Mouse (Mus musculus) ES-CJ7 (cell line): ENCODE data around the gene Wdr34.
"Not testable (repeated sequence)": the region's sequence is repeated elsewhere in the genome, so short reads cannot be mapped to it uniquely, and the experiment has no call there.

Experiments
- DNase-seq: peaks from one replicate; pipeline ENCODE4 v3.0.0; 2011; ENCODE audit warnings: low read depth, low spot score

Gene Wdr34

DNA sequence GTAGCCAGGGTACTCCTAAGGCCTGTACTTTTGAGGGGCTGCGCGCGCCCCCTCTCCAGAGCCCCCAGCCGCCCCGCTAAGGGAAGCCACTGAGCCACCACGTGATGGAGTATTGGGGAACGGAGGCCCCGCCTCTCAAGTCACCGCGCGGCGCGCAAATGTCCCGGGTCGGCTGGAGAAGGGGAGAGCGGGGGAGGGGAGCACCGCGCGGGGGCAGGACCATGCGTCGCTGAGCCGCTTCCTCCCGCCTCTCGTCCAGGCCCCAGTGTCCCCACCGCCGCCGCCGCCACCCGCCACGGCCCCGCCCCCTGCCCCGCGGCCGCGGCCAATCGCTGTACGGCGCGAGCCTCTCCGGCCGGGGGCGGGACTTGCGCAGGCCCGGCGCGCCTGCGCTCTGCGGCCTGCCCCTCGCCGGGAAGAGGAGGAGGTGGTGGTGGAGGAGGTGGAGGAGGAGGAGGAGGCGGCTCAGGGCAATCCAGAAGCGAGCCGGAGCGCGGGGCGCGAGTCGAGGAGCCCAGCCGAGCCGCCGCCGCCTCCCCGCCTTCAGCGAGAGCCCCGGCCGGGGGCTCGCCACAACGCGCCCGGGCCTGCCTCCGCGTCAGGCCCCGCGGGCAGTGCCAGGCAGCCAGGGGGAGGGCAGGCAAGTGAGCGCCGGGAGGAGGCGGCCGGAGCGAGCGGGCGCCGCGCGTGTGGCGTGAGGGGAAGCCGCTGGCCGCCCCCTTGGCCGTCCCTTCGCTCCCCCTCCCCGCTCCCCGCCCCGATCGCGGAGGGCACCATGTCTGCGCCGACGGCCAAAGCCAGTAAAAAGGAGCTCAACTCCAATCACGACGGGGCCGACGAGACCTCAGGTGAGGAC is 17.6 kb upstream of the Wdr34 start:
- DNase-seq: peak; percentile 94

DNA sequence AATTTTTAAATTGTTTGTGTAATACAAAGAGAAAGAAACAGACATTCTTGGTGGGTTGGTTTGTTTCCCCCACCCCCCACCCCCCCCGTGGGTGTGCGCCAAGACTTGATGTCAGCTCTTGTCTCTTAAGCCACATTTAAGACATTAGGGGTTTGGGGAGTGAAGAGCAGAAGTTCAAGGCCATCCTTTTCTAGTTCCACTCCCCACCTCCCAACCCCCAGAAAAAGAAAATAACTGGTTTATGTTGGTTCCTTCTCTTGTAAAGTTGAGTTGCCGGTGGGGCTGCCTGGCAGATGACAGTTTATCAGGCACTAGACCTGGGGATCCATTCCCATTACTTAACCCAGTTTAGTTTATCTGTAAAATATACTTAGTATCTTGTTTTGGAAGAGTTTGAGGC is 15.6 kb upstream of the Wdr34 start:
- DNase-seq: no peak

GRCm38 (mm10) chr2:30063791-30064190 is 15.1 kb upstream of the Wdr34 start:
- no peak for DNase-seq

DNA sequence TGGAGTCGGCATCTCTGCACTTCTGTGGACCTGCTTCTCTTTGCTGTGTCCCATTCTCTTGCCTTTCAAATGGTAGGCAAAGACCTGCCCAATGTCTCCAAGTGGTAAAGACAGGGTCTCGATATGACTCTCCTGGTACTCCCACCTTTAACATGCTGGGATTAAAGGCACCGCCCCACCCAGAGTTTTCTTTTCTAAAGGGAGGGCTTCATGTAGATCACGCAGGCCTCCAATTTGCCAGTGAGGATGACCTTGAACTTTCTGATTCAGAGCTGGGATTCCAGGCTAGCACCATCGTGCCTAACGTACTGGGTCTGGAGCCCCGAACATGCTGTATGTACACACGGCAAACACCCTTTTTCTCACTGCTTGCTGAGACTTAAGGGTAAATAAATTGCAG is 14.6 kb upstream of the Wdr34 start:
- DNase-seq: peak; percentile 68

DNA sequence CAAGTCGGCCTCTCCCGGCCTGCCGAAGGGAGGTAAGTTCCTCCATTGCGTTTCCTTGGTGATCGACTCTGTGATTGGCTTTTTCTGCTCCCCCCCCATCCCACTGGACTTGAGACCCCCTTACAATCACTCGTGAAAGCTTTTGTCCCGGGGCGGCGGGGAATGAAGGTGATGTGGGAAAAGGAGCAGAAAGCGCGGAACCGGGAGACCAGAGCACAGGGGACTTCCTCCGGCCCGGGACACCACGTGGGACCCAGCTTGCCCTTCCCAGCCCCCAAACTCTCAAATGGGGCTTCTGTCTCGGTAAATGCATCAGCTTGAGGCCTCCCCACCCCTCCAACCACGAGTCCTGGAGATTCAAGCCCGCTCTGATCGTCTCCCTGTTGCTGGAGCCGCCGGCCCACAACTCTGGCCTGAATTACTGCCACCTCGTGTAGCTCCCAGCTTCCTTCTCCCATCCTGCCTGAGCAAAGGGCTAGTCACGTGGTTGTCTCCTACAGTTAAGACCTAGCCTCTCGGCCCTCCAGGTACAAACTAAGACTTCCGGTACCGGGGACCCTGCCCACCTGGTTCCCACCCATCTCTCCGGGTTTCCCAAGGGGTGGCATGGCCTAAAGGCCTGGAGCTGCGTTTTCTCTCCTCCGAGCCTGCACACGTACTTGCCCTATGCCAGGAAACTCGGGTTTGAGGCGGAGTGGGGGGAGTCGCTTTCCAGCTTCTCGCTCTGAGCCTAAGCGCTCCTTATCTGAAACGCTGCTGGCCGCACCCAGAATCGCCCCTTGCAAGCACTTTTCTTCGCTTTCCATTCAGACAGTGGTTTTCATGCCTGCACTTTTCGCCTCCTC is 13.8 kb upstream of the Wdr34 start:
- peak; percentile 87 for DNase-seq

- peak; percentile 99 for DNase-seq
These were observed 12.8 kb upstream of the Wdr34 start for GRCm38 (mm10) chr2:30061215-30062166.

- peak; percentile 91 for DNase-seq
These were observed 9.7 kb upstream of the Wdr34 start for GRCm38 (mm10) chr2:30058418-30058817.

DNA sequence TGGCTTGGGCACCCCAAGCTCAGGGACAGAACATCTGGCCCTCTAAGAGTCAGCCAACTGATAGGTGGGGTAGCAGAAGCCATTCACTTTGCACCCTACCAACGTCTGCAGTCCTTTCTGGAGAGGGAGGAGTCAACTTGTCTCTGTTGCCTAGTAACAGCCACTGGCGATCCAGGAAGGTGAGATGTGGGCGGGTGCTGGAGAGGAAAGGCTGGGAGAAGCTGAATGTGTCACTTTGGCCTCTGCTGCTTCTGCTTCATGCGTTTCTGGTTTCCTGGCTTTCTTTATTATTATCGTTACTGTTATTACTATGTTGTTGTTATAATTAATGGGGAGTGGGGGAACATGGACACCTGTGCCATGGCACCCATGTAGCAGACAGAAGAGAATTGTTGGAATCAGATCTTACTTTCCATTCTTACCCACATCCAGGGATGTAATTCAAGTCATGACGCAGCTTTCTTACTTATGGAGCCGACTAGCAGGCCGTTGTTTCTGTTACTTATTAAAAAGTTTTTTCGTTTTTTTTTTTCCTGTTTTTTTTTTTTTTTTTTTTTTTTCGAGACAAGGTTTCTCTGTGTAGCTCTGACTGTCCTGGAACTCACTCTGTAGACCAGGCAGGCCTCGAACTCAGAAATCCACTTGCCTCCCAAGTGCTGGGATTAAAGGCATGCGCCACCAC is 8.7 kb upstream of the Wdr34 start, which contains the start of gene Set:
Gene Set, plus strand, starts transcription at position 156 of the 682 bp plus-strand sequence.
- peak; percentile 93 for DNase-seq

DNA sequence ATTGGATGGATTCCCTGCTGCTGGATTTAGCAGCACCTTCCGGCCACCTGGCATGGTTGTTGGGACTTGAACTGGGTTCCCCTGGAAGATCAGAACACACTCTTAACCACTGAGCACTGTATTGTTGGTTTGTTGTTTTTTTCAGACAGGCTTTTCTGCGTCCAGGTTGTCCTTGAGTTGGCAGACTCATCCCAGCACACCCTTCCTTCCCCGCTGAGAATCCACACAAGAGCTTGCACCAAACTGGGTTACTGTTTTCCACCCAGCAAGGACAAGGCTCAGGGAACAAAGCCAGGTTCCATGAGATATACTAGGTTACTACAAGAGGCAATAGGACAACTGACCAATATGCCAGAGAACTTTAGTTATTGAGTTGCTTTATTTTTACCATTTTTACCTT is 8.1 kb upstream of the Wdr34 start:
- DNase-seq: no peak

DNA sequence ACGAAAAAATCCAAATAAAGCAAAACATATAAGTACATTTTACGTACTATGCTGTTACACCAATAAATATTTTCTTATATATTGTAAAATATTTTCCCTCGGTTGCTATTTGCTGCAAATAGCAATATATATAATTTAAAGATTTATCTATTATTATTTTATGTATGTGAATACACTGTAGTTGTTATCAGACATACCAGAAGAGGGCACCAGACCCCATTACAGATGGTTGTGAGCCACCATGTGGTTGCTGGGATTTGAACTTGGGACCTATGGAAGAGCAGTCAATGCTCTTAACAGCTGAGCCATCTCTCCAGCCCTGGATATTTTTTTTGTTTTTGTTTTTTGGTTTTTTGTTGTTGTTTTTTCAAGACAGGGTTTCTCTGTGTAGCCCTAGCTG is 6.6 kb upstream of the Wdr34 start:
- DNase-seq: not testable (repeated sequence)

GRCm38 (mm10) chr2:30051992-30052761 is 3.5 kb upstream of the Wdr34 start:
- DNase-seq: peak; percentile 76

DNA sequence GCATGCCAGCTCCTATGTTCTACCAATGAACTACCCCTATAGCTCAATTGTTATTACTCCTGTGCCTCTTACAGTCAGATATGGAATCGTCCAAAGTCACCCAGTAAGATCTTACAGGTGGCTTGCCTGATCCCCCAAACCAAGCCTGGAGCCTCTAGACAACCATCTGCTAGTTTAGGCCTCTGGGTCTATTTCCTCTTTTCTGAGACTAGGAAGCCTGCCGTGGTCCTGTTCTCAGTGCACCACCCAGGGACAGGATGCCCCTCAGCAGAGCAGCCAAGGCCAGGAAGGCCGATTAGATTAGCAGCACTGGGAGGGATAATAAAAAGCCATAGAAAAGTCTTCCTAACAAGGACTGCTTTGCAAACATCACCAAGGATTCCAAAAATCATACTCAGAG is 1.1 kb upstream of the Wdr34 start:
- DNase-seq: no peak

DNA sequence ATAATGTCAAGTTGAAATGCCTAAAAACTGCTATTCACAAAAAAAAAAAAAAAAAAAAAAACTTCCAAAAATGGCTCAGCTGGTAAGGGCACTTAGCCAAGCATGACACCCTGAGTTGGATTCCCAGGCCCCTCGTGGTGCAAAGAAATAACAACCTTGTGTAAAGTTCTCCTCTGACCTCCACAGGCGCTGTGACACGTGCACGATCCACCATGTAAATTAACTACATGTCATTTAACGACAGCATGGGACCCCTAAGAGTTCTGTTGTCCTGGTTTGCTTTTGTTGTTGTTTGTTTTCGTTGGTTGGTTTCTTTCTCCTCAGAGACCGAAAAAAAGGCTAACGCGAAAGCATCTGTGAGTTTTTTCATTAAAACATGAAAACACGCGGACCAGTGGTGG is 580 bp downstream of the Wdr34 start:
- DNase-seq: peak; percentile 62

DNA sequence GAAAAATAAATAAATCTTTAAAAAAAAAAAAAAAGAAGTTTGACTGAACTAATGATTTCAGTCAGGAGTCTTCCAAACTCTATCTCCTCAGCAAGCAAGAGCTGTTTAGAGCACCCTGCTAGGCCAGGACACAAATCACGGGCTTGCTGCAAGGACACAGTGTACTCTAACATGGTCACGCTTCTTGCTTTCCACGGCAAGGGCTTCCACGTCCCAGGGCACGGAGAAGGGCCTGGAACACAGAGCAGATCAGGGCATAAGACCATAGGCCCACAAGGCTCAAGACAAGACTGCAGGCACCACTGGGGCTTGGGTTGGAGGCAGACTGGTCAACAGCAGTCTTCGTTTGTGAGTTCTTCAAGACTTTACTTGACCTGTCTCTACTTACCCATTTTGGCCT is 1.6 kb downstream of the Wdr34 start:
- DNase-seq: no peak

- DNase-seq: no peak
These were observed 4.1 kb downstream of the Wdr34 start for GRCm38 (mm10) chr2:30044550-30044949.

DNA sequence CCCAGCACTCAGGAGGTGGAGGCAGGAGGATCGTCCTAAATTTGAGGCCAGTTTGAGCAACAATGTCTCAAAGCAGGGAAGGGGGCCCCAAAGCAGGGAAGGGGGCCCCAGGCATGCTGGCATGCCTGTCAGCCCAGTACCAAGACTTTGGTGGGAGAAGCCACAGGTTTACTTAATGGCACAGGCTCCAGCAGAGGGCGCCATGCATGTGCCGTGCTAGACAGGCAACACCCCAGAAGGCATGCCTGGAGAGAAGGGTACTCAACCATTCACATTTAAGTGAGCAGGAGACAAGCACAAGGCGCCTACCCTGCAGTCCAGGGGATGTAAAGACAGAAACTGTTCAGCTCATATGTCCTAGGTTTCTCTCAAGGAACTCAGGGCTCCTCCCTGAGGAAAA is 6.2 kb downstream of the Wdr34 start:
- peak; percentile 96 for DNase-seq

GRCm38 (mm10) chr2:30039687-30040086 is 9.0 kb downstream of the Wdr34 start:
- DNase-seq: no peak

GRCm38 (mm10) chr2:30038370-30038769 is 10.3 kb downstream of the Wdr34 start:
- DNase-seq: no peak

GRCm38 (mm10) chr2:30037762-30038161 is 10.9 kb downstream of the Wdr34 start:
- no peak for DNase-seq

GRCm38 (mm10) chr2:30032957-30033356 is 15.7 kb downstream of the Wdr34 start:
- no peak for DNase-seq
